Mouse (Mus musculus) liver, embryonic 15.5 days (tissue): ENCODE data around the gene Smg9. TPM values are rescaled to one million over a fixed set of nuclear protein-coding genes. Genes with fewer than 3 reads are reported as not detected.
"Not testable (repeated sequence)": the region's sequence is repeated elsewhere in the genome, so short reads cannot be mapped to it uniquely, and the experiment has no call there.

Experiments used
- ATAC-seq: fragments of 200-750 bp; cut with Nextera tagmentation; 2 replicates; pipeline ENCODE4 v1.8.0; 2017; ENCODE audit warnings: moderate number of reproducible peaks, mild to moderate bottlenecking, moderate library complexity; ENCODE audit not compliant: insufficient read depth
- H3K27ac ChIP-seq: fragments of 300-500 bp; sonication (generic); replicated peaks from 2 replicates; pipeline ENCODE4 v1.5.1; 2015; ENCODE audit warnings: mild to moderate bottlenecking, inconsistent platforms
- H3K27me3 ChIP-seq: fragments of 300-500 bp; sonication (generic); 2 replicates; pipeline ENCODE4 v1.6.1; 2015; ENCODE audit warnings: mild to moderate bottlenecking, inconsistent platforms
- H3K36me3 ChIP-seq: fragments of 300-500 bp; sonication (generic); replicated peaks from 2 replicates; pipeline ENCODE4 v1.6.1; 2015; ENCODE audit warnings: moderate library complexity, mild to moderate bottlenecking, inconsistent platforms
- H3K4me1 ChIP-seq: fragments of 300-500 bp; sonication (generic); replicated peaks from 2 replicates; pipeline ENCODE4 v1.6.1; 2015; ENCODE audit warnings: inconsistent platforms
- H3K4me2 ChIP-seq: fragments of 300-500 bp; sonication (generic); 2 replicates; pipeline ENCODE4 v1.6.1; 2015; ENCODE audit warnings: moderate library complexity, mild to moderate bottlenecking, inconsistent platforms
- H3K4me3 ChIP-seq: fragments of 300-500 bp; sonication (generic); replicated peaks from 2 replicates; pipeline ENCODE4 v1.5.1; 2015; ENCODE audit warnings: mild to moderate bottlenecking, inconsistent platforms
- H3K9ac ChIP-seq: fragments of 300-500 bp; sonication (generic); 2 replicates; pipeline ENCODE4 v1.6.1; 2015; ENCODE audit warnings: moderate library complexity, mild to moderate bottlenecking, inconsistent platforms
- H3K9me3 ChIP-seq: fragments of 300-500 bp; sonication (generic); replicated peaks from 2 replicates; pipeline ENCODE4 v1.6.1; 2016; ENCODE audit warnings: inconsistent platforms
- WGBS: fragments of 180-500 bp; shearing (Covaris S2); methylation state at CpG from one replicate; pipeline ENCODE4 v1.1.7; 2015; ENCODE audit warnings: mixed read lengths; ENCODE audit not compliant: insufficient replicate concordance; 5-methylcytosine and 5-hydroxymethylcytosine counted together
- polyA plus RNA-seq: library from polyadenylated mRNA; unstranded; fragments of >200 nt; fragmentation: Nextera tagmentation; extraction: Ambion mirVana; gene quantifications from 2 replicates; pipeline ENCODE4 v1.2.1, GENCODE M21; 2015

Smg9 gene
- polyA plus RNA-seq, 1 experiment from 2014 or later: 14.8 TPM

DNA sequence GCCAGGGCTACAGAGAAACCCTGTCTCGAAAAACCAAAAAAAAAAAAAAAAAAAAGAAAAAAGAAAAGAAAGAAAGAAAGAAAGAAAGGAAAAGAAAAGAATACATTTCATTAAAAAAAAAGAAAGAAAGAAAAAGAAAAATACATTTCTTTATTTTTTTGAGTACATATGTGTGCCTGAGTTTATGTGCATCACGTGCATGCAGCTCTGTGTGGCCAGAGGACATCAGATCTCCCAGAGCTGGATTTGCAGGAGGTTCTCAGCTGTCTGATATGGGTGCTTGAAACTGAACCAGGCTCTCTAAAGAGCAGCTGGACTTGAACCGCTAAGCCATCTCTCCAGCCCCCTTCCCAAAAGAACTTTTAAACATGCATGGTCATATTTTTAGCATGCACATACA is 5.4 kb upstream of the Smg9 start:
- WGBS: 31% methylated on average over 3 of the region's 3 CpGs
- Histone ChIP-seq H3K4me2 (peak overlapping the region; percentile 60), H3K9ac (peak overlapping the region; percentile 49; the same call in 1 of the 2 replicates), H3K27me3 (no peaks in the 10 kb centered on the region), H3K4me1 (peaks cover 91% of the 10 kb centered on the region), H3K27ac (peak overlapping the region; percentile 100), H3K4me3 (peak overlapping the region; percentile 17), H3K36me3 (no peaks in the 10 kb centered on the region; the same call in 1 of the 2 replicates), H3K9me3 (no peaks in the 10 kb centered on the region)
- peak; percentile 33 for ATAC-seq

DNA sequence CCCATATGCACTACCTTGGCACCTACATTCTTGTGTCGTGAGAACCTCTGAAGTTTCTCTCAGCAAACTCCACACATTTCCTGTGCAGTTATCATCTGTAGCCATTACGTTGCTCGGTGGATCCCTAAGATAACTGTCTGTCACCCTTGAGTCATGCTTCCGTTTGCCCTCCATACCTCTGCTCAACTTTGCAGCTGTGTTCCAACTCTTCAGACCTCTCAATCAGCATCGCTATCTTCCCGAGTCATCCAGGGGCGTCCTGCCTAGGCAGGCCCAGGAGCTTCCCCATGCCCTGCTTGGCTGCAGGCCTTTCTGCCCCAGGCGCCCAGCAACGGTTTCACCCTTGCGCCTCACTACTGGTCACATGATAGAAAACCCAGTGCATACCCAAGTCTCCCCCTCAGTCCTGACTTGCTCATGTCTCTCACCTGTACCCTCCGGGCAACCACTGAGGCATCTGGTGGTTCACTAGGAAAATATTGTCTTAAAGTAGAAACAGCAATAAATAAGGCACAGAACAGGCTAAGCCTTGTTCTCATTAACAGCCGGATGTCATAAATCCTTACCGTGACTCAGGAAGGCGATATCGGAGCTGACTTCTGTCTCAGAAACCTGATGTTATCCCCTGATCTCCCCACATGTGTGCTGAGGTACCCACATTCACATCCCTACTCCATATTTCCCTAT is 4.8 kb upstream of the Smg9 start:
- peak overlapping the region; percentile 17 for H3K4me3 ChIP-seq

GRCm38 (mm10) chr7:24396832-24397231 is 2.6 kb upstream of the Smg9 start:
- Histone ChIP-seq H3K9me3 (no peaks in the 10 kb centered on the region), H3K4me1 (peaks cover 82% of the 10 kb centered on the region), H3K27me3 (no peaks in the 10 kb centered on the region), H3K9ac (peak overlapping the region; percentile 52), H3K36me3 (peaks cover 4% of the 10 kb centered on the region), H3K4me3 (peak overlapping the region; percentile 27), H3K27ac (peak overlapping the region; percentile 100), H3K4me2 (peak overlapping the region; percentile 74)
- WGBS: 26% methylated on average over 11 of the region's 11 CpGs
- ATAC-seq: peak; percentile 7; the same call in 1 of the 2 replicates

More for the DNA sequence above, 4.8 kb upstream of the Smg9 start:
- 13% methylated on average over 15 of the region's 15 CpGs for WGBS
- Histone ChIP-seq H3K4me2 (peak overlapping the region; percentile 60), H3K4me1 (peaks cover 87% of the 10 kb centered on the region), H3K9me3 (no peaks in the 10 kb centered on the region), H3K27ac (peak overlapping the region; percentile 100), H3K36me3 (no peaks in the 10 kb centered on the region; the same call in 1 of the 2 replicates), H3K27me3 (no peaks in the 10 kb centered on the region), H3K9ac (peak overlapping the region; percentile 49)
- ATAC-seq: peak; percentile 19

DNA sequence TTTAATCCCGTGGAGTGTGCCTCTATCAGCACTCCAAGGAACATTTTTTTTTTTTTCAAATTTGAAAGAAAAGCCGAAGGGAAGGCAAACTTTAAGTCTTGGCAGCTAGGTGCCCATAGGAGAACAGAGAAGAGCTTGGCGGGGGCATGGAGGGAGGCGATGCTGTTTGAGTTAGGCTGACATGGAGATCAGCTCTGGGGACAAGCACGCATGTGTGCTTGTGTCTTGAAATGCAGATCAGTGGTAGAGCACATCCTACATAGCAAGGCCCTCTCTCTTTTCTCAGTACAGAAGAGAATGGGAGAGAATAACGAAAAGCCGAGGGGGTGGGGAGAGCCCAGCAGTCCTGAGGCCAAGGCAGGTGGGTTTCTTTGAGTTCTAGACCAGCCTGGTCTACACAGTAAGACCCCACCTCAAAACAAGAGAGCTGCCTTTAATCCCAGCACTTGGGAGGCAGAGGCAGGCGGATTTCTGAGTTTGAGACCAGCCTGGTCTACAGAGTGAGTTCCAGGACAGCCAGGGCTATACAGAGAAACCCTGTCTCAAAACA is 980 bp upstream of the Smg9 start:
- H3K9ac ChIP-seq: peak overlapping the region; percentile 69
- H3K9me3 ChIP-seq: 0 out of 2 replicates have a peak, but pooled peaks cover 4% of the 10 kb centered on the region
- H3K36me3 ChIP-seq: peaks cover 20% of the 10 kb centered on the region
- ATAC-seq: no peak
- peak overlapping the region; percentile 74 for H3K4me2 ChIP-seq
- peak overlapping the region; percentile 100 for H3K27ac ChIP-seq
- H3K4me3 ChIP-seq: peak overlapping the region; percentile 74
- peaks cover 80% of the 10 kb centered on the region for H3K4me1 ChIP-seq
- 73% methylated on average over 8 of the region's 8 CpGs for WGBS
- no peaks in the 10 kb centered on the region for H3K27me3 ChIP-seq

GRCm38 (mm10) chr7:24400082-24400452 is 648 bp downstream of the Smg9 start:
- peak overlapping the region; percentile 69 for H3K9ac ChIP-seq
- 4% methylated on average over 3 of the region's 3 CpGs for WGBS
- peak overlapping the region; percentile 74 for H3K4me2 ChIP-seq
- H3K36me3 ChIP-seq: peaks cover 33% of the 10 kb centered on the region
- 0 out of 2 replicates have a peak, but pooled peaks cover 4% of the 10 kb centered on the region for H3K9me3 ChIP-seq
- H3K27ac ChIP-seq: peak overlapping the region; percentile 100
- peak overlapping the region; percentile 74 for H3K4me3 ChIP-seq
- peaks cover 78% of the 10 kb centered on the region for H3K4me1 ChIP-seq
- H3K27me3 ChIP-seq: no peaks in the 10 kb centered on the region
- ATAC-seq: no peak

- 64% methylated on average over 4 of the region's 4 CpGs for WGBS
- Histone ChIP-seq H3K36me3 (peaks cover 37% of the 10 kb centered on the region), H3K9ac (peak overlapping the region; percentile 69; the same call in 1 of the 2 replicates), H3K4me1 (peaks cover 74% of the 10 kb centered on the region), H3K4me2 (peak overlapping the region; percentile 74), H3K4me3 (peak overlapping the region; percentile 74), H3K27ac (peak overlapping the region; percentile 100)
- ATAC-seq, H3K9me3 ChIP-seq, H3K27me3 ChIP-seq: not testable (repeated sequence)
Observed at GRCm38 (mm10) chr7:24400489-24400888, 1.1 kb downstream of the Smg9 start.

GRCm38 (mm10) chr7:24402851-24403250 is 3.4 kb downstream of the Smg9 start:
- 0 out of 2 replicates have a peak, but pooled peaks cover 4% of the 10 kb centered on the region for H3K9me3 ChIP-seq
- H3K4me3 ChIP-seq: no peak overlapping the region
- H3K27ac ChIP-seq: no peak overlapping the region
- H3K4me2 ChIP-seq: no peak overlapping the region
- peaks cover 65% of the 10 kb centered on the region for H3K4me1 ChIP-seq
- H3K9ac ChIP-seq: no peak overlapping the region
- WGBS: 95% methylated on average over 9 of the region's 9 CpGs
- H3K36me3 ChIP-seq: peaks cover 57% of the 10 kb centered on the region
- no peaks in the 10 kb centered on the region for H3K27me3 ChIP-seq
- no peak for ATAC-seq

GRCm38 (mm10) chr7:24405649-24406048 is 6.2 kb downstream of the Smg9 start:
- Histone ChIP-seq H3K4me2 (no peak overlapping the region), H3K27me3 (no peaks in the 10 kb centered on the region), H3K9ac (no peak overlapping the region), H3K4me1 (peaks cover 50% of the 10 kb centered on the region), H3K27ac (no peak overlapping the region), H3K36me3 (peaks cover 79% of the 10 kb centered on the region), H3K4me3 (no peak overlapping the region), H3K9me3 (0 out of 2 replicates have a peak, but pooled peaks cover 4% of the 10 kb centered on the region)
- ATAC-seq: no peak
- 91% methylated on average over 13 of the region's 13 CpGs for WGBS

- no peak for ATAC-seq
- Histone ChIP-seq H3K9me3 (0 out of 2 replicates have a peak, but pooled peaks cover 4% of the 10 kb centered on the region), H3K4me1 (peaks cover 39% of the 10 kb centered on the region), H3K4me3 (no peak overlapping the region), H3K9ac (no peak overlapping the region), H3K27me3 (no peaks in the 10 kb centered on the region), H3K27ac (peak overlapping the region; percentile 65), H3K4me2 (no peak overlapping the region), H3K36me3 (peaks cover 76% of the 10 kb centered on the region)
- 39% methylated on average over 5 of the region's 5 CpGs for WGBS
Observed at GRCm38 (mm10) chr7:24406528-24407344, 7.3 kb downstream of the Smg9 start.

- Histone ChIP-seq H3K9me3 (no peaks in the 10 kb centered on the region), H3K4me1 (peaks cover 29% of the 10 kb centered on the region), H3K9ac (no peak overlapping the region), H3K27me3 (no peaks in the 10 kb centered on the region), H3K27ac (no peak overlapping the region), H3K4me2 (no peak overlapping the region), H3K36me3 (peaks cover 64% of the 10 kb centered on the region), H3K4me3 (no peak overlapping the region)
- ATAC-seq: no peak
- WGBS: 89% methylated on average over 9 of the region's 9 CpGs
Observed at GRCm38 (mm10) chr7:24408186-24408585, 8.8 kb downstream of the Smg9 start.

DNA sequence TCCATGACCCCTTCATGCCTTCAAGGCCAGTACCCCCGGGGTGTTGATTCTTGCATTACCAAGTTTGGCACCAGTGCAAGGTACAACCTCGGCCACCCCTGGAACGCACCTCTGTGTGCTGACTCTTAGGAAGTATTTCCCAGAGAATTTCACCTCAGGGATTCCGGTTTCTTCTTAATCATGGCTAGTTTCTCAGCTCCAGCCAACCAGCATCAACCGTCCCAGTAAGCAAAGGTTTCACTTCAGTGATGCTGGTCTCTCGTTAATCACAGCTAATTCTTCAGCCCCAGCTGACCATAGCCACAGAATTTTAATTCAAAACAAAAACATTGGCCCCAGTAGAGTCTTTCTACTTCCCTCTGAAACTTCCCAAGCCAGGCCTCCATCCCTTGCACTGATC is 10.7 kb downstream of the Smg9 start:
- H3K4me3 ChIP-seq: no peak overlapping the region
- no peak for ATAC-seq
- H3K9me3 ChIP-seq: no peaks in the 10 kb centered on the region
- H3K4me1 ChIP-seq: peaks cover 13% of the 10 kb centered on the region
- no peak overlapping the region for H3K27ac ChIP-seq
- no peaks in the 10 kb centered on the region for H3K27me3 ChIP-seq
- H3K4me2 ChIP-seq: no peak overlapping the region
- 85% methylated on average over 6 of the region's 6 CpGs for WGBS
- H3K36me3 ChIP-seq: peaks cover 51% of the 10 kb centered on the region
- no peak overlapping the region for H3K9ac ChIP-seq
